Mouse (Mus musculus) liver, adult 2 months (tissue): ENCODE measurements at regions not wholly inside any gene's neighbourhood (a gene's known extent, or its start where the extent isn't known, plus 50 kb on each side); places are given as distances from the start of the nearest gene placed in this dataset.

ENCODE experiments used
- CTCF ChIP-seq: fragments of 200-500 bp; IDR thresholded peaks from 2 replicates; pipeline ENCODE4 v1.5.1; 2011; ENCODE audit warnings: low read depth, low read length, control low read depth
- POLR2A ChIP-seq: fragments of 200-500 bp; IDR thresholded peaks from 2 replicates; pipeline ENCODE4 v1.6.1; 2011; ENCODE audit warnings: low read length, control low read depth; ENCODE audit not compliant: insufficient read depth; ENCODE audit errors: extremely low read depth

- TF ChIP-seq CTCF (no peak), POLR2A (no peak)
Measured at GRCm38 (mm10) chr13:44152806-44153613, 368.4 kb downstream of the Cd83 start.
